Mouse (Mus musculus): ENCODE measurements around the gene Fahd2a. TPM values are rescaled to one million over a fixed set of nuclear protein-coding genes. Genes with fewer than 3 reads are reported as not detected.

The Fahd2a gene
- 29.4 and 30.8 TPM in 2 replicates for polyA plus RNA-seq (2016; fragmentation: Nextera tagmentation; extraction: Ambion mirVana)

DNA sequence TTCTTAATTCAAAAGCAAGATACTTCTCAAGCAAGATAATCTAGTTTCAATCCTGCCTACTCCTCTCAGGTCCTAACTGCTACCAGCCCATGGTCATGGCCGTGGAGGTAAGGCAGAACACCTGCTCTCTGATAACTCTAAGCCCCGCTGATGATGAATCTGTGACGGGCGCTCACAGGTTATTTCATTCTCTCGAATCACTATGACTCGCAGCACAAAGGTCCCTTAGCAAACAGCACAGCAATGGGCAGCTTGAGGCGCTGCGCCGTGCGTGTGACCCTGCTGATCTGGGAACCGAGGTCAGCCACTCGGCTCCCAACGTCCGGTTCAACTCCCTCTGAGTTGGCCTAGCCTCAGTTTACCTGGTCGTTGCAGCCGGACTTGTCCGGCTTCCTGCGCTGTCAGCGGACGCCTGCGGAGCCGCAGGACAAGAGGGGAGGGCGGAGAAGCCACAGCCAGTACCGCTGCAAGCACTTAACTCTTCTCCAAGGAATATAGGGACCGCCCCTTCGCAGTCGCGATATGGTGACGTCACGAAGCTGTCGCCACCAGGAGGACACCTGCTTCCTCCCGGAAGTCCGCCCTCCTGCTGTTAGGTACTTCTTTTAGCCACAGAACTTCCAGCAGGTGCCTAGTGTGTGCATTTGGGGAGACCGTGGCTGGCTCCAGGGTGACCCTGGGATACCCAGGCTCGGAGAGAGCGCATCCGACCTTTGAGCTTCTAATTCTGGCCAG lies at the start of gene Fahd2a:
Fahd2a (minus strand) TSS at position 511 of the 735 bp plus-strand sequence.
- WGBS = 3% methylated on average over 37 of the region's 37 CpGs
- Histone ChIP-seq H3K27me3 (no peaks in the 10 kb centered on the region; the same call in 1 of the 2 replicates), H3K4me2 (replicated peaks) (peak within 1 kb of the TSS; percentile 55), H3K36me3 (peaks cover 5% of the 10 kb centered on the region; the same call in 1 of the 2 replicates), H3K4me3 (peak within 1 kb of the TSS; percentile 68), H3K9me3 (replicated peaks) (no peaks in the 10 kb centered on the region), H3K9ac (peak within 1 kb of the TSS; percentile 68), H3K4me1 (peaks cover 10% of the 10 kb centered on the region), H3K27ac (no peak within 1 kb of the TSS)
- peak; percentile 90 for ATAC-seq (ENCODE audit: low FRiP score)

DNA sequence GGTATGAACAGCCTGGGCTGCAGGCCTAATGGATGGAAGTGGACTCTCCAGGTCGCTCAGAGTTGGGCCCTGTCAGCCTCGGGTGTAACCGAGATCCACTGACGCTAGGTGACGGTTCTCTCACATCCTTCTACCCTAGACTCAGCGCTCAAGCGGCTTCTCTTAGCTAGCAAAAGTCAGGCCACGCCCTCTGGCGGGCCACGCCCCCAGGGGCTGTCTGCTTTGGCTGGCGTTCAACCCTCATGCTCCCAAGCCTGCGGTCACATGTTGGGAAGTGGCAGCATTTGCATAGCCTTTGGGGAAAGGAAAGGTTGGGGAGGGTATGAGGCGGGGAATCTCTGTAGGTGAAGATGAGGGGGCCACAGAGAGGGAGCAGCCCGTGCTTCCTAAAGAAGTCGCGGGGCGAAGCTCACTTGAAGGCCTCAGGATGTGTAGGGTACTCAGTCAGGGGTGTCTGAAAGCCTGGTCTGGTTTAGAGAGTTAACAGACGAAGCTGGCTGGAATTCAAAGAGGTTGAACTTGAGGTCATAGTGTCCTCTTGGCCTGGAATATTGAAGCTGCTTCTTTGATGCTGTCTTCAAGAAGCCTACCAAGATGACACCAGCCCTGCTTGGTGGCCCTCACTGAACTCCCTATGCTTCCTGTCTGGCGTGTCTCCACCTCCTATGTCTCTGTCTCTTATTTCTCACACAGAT lies 40.3 kb upstream of the Fahd2a start:
- 7% methylated on average over 19 of the region's 19 CpGs for WGBS

DNA sequence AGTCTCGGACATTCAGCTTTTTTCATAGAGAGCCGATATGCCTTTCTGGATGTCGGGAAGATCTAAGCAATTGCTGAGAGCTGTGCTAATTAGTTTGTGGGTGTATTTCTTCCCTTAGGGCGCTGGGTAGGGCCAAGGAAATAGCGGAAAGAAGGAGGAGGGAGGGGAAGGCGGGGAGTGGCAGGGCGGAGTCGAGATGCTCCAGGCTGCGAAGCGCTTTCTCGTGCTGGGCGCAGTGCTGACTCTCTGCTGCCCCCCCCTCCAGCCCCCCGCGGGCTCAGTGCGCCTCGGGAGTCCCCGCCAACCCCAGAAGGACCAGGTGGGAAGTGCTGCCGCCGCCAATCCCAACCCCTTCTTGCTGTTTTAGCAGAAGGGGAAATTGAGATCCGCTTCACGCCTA lies 38.6 kb upstream of the Fahd2a start:
- Histone ChIP-seq H3K4me2 (replicated peaks) (peak overlapping the region; percentile 66), H3K27me3 (peaks cover 83% of the 10 kb centered on the region), H3K27ac (no peak overlapping the region), H3K9ac (no peak overlapping the region), H3K9me3 (replicated peaks) (no peaks in the 10 kb centered on the region), H3K4me3 (peak overlapping the region; percentile 40), H3K4me1 (peaks cover 27% of the 10 kb centered on the region), H3K36me3 (no peaks in the 10 kb centered on the region)
- 2% methylated on average over 15 of the region's 21 CpGs for WGBS
- ATAC-seq (ENCODE audit: low FRiP score) = no peak

More for the DNA sequence above, 40.3 kb upstream of the Fahd2a start:
- H3K36me3 ChIP-seq = no peaks in the 10 kb centered on the region
- H3K27ac ChIP-seq = no peak overlapping the region
- H3K4me1 ChIP-seq = peaks cover 27% of the 10 kb centered on the region
- H3K27me3 ChIP-seq = peaks cover 71% of the 10 kb centered on the region
- peak overlapping the region; percentile 37 for H3K4me2 ChIP-seq (replicated peaks)
- H3K9ac ChIP-seq = 0 out of 2 replicates have a peak overlapping the region, but pooled peaks have one; percentile 14
- H3K9me3 ChIP-seq (replicated peaks) = no peaks in the 10 kb centered on the region
- ATAC-seq (ENCODE audit: low FRiP score) = peak; percentile 73
- H3K4me3 ChIP-seq = peak overlapping the region; percentile 10

DNA sequence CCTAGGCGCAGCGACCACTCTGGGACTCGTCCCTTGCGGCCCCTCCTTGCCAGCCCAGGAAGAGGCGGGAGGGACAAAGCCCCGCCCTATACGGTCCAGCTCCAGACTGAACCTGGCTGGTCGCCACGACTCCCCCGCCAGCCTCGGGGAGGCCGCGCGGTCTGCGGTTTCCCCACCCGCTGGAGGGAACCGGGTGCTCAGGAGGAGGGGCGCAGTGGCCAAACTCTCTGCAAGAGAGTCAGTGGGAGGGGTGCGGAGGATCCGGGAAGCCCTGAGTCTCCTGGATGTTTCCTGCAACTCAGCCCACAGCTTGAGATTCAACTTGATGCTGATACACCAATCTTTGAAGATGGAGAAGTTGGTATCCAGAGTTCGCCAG lies 38.2 kb upstream of the Fahd2a start:
- H3K9ac ChIP-seq = 0 out of 2 replicates have a peak overlapping the region, but pooled peaks have one; percentile 35
- H3K4me3 ChIP-seq = peak overlapping the region; percentile 40
- H3K4me1 ChIP-seq = peaks cover 27% of the 10 kb centered on the region
- no peak overlapping the region for H3K27ac ChIP-seq
- peaks cover 83% of the 10 kb centered on the region for H3K27me3 ChIP-seq
- H3K4me2 ChIP-seq (replicated peaks) = peak overlapping the region; percentile 66
- H3K9me3 ChIP-seq (replicated peaks) = no peaks in the 10 kb centered on the region
- H3K36me3 ChIP-seq = no peaks in the 10 kb centered on the region
- under 1% methylated on average over 21 of the region's 21 CpGs for WGBS
- ATAC-seq (ENCODE audit: low FRiP score) = peak; percentile 41; the same call in 1 of the 2 replicates

DNA sequence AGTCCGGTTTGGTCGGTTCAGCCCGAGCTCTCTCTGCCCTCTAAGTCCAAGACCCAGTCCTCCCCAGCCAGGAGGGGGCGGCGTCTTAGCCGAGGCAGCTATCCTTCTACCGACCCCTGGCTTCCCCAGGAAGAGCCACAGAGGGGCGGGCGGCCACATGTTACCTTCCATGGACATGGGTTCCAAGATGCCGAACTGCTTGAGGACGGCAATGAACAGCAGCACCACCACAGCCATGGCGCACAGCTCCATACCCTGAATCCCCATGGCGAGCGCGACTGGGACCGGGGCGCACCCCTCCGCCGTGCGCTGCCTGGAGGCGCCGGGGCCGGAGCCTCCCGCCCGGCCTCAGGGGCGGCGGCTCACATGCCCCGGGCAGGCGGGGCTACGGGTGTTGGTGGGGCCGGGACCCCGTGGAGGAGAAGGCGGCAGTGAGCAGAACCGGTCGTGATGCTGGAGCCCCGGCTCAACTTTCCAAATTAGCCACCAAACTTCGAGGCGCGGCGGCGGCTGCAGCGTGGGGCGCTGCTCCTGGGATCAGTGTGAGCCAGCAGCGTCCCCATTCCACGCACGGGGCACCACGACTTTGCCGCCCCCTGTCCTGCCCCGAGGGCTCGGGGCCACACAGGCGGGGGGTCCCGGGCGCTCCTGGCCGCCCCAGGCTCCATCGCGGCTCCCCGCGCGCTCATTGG lies 37.6 kb upstream of the Fahd2a start:
- no peaks in the 10 kb centered on the region for H3K36me3 ChIP-seq
- peaks cover 27% of the 10 kb centered on the region for H3K4me1 ChIP-seq
- peaks cover 83% of the 10 kb centered on the region for H3K27me3 ChIP-seq
- no peak overlapping the region for H3K27ac ChIP-seq
- peak overlapping the region; percentile 66 for H3K4me2 ChIP-seq (replicated peaks)
- no peaks in the 10 kb centered on the region for H3K9me3 ChIP-seq (replicated peaks)
- H3K9ac ChIP-seq = 0 out of 2 replicates have a peak overlapping the region, but pooled peaks have one; percentile 35
- 0 out of 2 replicates have a peak, but pooled peaks have one; percentile 4 for ATAC-seq (ENCODE audit: low FRiP score)
- WGBS = 1% methylated on average over 59 of the region's 59 CpGs
- peak overlapping the region; percentile 40 for H3K4me3 ChIP-seq

DNA sequence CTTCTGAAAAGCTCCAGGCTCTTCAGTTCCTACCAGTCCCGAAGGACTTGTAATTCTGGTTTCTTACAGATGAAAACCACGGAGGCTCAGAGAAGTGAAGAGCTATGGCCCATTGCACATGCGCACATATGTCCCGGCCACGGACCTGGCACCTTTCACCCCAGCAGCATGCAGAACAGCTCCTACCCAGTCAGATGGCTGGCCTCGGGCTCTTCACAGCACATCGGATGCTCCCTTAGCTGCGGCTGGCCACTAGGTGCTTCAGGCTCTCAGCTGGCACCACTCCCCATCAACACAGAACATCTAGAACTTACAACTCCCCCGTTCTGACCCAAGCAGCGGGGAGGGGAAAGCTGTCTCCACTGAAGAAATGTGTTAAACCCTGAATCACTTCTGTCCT lies 35.4 kb upstream of the Fahd2a start:
- Histone ChIP-seq H3K27ac (no peak overlapping the region), H3K9ac (no peak overlapping the region), H3K36me3 (no peaks in the 10 kb centered on the region), H3K9me3 (replicated peaks) (no peaks in the 10 kb centered on the region), H3K4me1 (peaks cover 25% of the 10 kb centered on the region), H3K4me3 (no peak overlapping the region), H3K27me3 (peaks cover 63% of the 10 kb centered on the region), H3K4me2 (replicated peaks) (no peak overlapping the region)
- ATAC-seq (ENCODE audit: low FRiP score) = no peak
- WGBS = 71% methylated on average over 10 of the region's 10 CpGs

DNA sequence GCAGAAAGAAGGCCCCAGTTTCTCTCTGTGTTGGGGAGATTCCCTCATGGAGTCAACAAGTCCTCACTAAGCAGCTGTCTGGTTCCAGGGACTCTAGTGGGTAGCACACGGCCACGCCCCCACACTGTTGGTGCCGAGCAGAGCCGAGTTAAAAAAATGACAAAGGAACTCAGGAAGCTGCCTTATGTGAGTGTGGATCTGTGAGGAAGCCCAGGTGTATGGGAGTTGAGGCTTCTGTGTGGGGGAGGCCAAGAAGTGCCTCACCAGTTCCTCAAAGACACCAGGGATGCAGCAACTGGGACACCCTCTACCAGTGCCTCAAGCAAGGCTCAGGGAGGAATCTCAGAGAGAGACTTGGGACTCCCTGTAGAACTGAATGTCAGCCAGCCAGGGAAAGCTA lies 34.8 kb upstream of the Fahd2a start:
- Histone ChIP-seq H3K4me2 (replicated peaks) (no peak overlapping the region), H3K9me3 (replicated peaks) (no peaks in the 10 kb centered on the region), H3K9ac (no peak overlapping the region), H3K27me3 (peaks cover 58% of the 10 kb centered on the region), H3K36me3 (no peaks in the 10 kb centered on the region), H3K4me3 (no peak overlapping the region), H3K27ac (no peak overlapping the region), H3K4me1 (peaks cover 20% of the 10 kb centered on the region)
- ATAC-seq (ENCODE audit: low FRiP score) = no peak
- WGBS = 80% methylated on average over 4 of the region's 4 CpGs

DNA sequence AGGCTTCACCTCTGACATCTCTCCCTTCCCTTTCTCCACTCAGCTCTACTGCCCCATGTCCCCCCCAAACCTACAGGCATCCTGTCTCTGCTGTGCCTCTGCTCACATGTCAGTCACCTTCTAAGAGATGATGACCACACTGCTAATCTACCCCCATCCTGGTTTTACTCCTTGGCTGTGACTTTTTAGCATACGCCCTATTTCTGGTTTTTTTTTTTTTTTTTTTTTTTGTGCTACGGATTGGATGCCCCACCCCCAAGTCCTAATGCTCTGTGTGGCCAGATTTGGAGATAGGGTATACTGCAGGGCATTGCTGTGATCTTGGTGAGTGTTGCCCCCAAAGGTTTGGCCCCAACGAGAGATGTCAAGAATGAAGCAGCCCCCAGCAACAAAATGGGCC lies 27.9 kb upstream of the Fahd2a start:
- H3K27ac ChIP-seq = no peak overlapping the region
- 74% methylated on average over 3 of the region's 3 CpGs for WGBS
- H3K36me3 ChIP-seq = no peaks in the 10 kb centered on the region
- no peak for ATAC-seq (ENCODE audit: low FRiP score)
- H3K4me2 ChIP-seq (replicated peaks) = no peak overlapping the region
- H3K4me3 ChIP-seq = no peak overlapping the region
- H3K4me1 ChIP-seq = no peaks in the 10 kb centered on the region
- H3K27me3 ChIP-seq = no peaks in the 10 kb centered on the region
- H3K9me3 ChIP-seq (replicated peaks) = no peaks in the 10 kb centered on the region
- H3K9ac ChIP-seq = no peak overlapping the region

DNA sequence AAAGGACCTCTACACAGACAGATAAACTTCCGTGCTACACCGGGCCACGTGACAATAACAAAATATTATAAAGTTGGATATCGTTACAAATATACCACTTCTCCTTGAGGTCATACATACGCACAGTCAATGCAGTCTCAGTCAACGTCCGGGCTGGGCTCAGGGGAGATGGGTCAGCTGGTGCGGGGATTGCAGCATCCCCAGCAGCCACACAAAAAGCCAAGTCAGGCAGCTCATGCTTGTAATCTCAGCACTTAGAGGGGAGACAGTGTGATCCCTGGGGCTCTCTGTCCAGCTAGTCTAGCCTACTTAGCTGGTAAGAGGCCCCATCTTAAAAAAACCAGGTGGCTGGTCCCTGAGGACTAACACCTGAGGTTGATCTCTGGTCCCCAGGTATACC lies 26.9 kb upstream of the Fahd2a start:
- 92% methylated on average over 8 of the region's 8 CpGs for WGBS
- H3K4me2 ChIP-seq (replicated peaks) = no peak overlapping the region
- H3K27me3 ChIP-seq = no peaks in the 10 kb centered on the region
- H3K36me3 ChIP-seq = no peaks in the 10 kb centered on the region
- H3K4me1 ChIP-seq = no peaks in the 10 kb centered on the region
- no peaks in the 10 kb centered on the region for H3K9me3 ChIP-seq (replicated peaks)
- no peak for ATAC-seq (ENCODE audit: low FRiP score)
- H3K27ac ChIP-seq = no peak overlapping the region
- no peak overlapping the region for H3K4me3 ChIP-seq
- no peak overlapping the region for H3K9ac ChIP-seq

DNA sequence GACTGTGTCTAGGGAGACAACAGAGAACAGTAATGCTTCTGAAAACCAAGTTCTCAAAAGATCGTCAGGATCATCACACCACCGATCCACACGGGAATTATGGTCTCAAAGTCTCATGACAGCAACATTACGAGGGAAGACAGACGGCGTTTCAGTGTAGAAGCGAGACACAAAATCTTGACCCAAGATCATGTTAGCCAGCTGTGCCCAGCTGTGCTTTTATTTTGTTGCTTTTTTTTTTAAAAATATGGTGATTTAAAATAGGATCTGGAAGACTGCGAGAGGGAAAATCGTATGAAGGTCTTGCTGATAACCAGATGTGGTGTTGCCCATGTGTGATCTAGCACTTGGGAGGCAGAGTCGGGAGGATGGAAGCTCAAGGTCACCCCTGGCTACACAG lies 26.3 kb upstream of the Fahd2a start:
- Histone ChIP-seq H3K9ac (no peak overlapping the region), H3K9me3 (replicated peaks) (no peaks in the 10 kb centered on the region), H3K4me1 (no peaks in the 10 kb centered on the region), H3K4me2 (replicated peaks) (no peak overlapping the region), H3K27me3 (no peaks in the 10 kb centered on the region), H3K4me3 (no peak overlapping the region), H3K27ac (no peak overlapping the region), H3K36me3 (no peaks in the 10 kb centered on the region)
- WGBS = 88% methylated on average over 10 of the region's 10 CpGs
- ATAC-seq (ENCODE audit: low FRiP score) = no peak

DNA sequence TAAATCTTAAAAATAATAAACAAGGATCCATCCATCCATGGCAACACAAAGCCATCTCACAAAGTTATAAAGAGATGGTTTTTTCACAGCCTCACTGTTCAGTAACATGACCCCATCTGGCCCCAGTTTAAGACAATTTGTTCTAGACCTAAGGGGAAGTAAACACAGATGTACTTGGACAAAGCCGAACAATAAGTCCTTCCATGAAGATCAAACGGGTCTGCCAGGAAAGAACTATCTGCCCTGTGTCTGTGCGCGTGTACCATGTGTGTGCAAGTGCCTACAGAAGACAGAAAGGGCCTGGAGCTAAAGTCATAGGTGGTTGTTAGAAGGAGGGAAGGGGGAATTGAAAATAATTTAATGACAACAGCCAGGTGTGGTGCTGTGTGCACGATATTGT lies 25.8 kb upstream of the Fahd2a start:
- Histone ChIP-seq H3K4me1 (no peaks in the 10 kb centered on the region), H3K27ac (no peak overlapping the region), H3K4me3 (no peak overlapping the region), H3K9me3 (replicated peaks) (no peaks in the 10 kb centered on the region), H3K36me3 (no peaks in the 10 kb centered on the region), H3K9ac (no peak overlapping the region), H3K27me3 (no peaks in the 10 kb centered on the region), H3K4me2 (replicated peaks) (no peak overlapping the region)
- 90% methylated on average over 5 of the region's 5 CpGs for WGBS
- no peak for ATAC-seq (ENCODE audit: low FRiP score)

DNA sequence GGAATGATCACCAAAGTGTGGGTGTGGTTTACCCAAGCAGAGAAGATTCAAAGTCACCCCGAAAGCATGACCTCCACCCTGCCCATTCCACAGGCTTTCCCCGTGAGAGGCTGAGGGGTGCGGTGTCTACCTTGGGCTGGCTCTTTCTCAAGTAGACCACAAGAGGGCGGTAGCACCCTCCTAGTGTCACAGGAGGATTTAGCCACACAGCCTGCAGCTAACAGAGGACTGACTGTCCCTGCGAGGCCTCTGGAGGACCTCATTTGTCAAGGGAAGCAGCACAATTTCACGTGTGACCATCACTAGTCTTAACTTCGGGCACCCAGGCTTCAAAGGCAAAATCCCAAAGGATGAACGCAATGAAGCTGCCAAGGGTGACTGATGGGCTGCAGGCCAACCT lies 17.9 kb upstream of the Fahd2a start:
- H3K27me3 ChIP-seq = peaks cover 3% of the 10 kb centered on the region; the same call in 1 of the 2 replicates
- 15% methylated on average over 8 of the region's 8 CpGs for WGBS
- no peak overlapping the region for H3K4me3 ChIP-seq
- H3K4me2 ChIP-seq (replicated peaks) = no peak overlapping the region
- no peak overlapping the region for H3K27ac ChIP-seq
- peak; percentile 61; the same call in 1 of the 2 replicates for ATAC-seq (ENCODE audit: low FRiP score)
- H3K36me3 ChIP-seq = no peaks in the 10 kb centered on the region
- H3K9me3 ChIP-seq (replicated peaks) = no peaks in the 10 kb centered on the region
- H3K9ac ChIP-seq = no peak overlapping the region
- no peaks in the 10 kb centered on the region for H3K4me1 ChIP-seq

Measured in hindbrain, embryonic 12.5 days (tissue).